Mouse (Mus musculus) forebrain, postnatal 0 days (tissue): ENCODE results near the gene Lactb. TPM values are rescaled to one million over a fixed set of nuclear protein-coding genes. Genes with fewer than 3 reads are reported as not detected.

Source experiments
- ATAC-seq: fragments of 200-750 bp; cut with Nextera tagmentation; 2 replicates; pipeline ENCODE4 v1.8.0; 2017; ENCODE audit warnings: mild to moderate bottlenecking, moderate library complexity
- DNase-seq: peaks from one replicate; pipeline ENCODE4 v3.0.0-alpha.2; 2015
- H3K27ac ChIP-seq: fragments of 300-500 bp; sonication (generic); 2 replicates; pipeline ENCODE4 v1.5.1; 2014; ENCODE audit warnings: low read depth, mild to moderate bottlenecking, antibody characterized with exemption, low read length, moderate library complexity, mixed read lengths
- H3K27me3 ChIP-seq: fragments of 300-500 bp; sonication (generic); 2 replicates; pipeline ENCODE4 v1.6.1; 2014; ENCODE audit warnings: mild to moderate bottlenecking, low read length, mixed read lengths; ENCODE audit not compliant: insufficient read depth
- H3K36me3 ChIP-seq: fragments of 300-500 bp; sonication (generic); 2 replicates; pipeline ENCODE4 v1.6.1; 2014; ENCODE audit warnings: mild to moderate bottlenecking, moderate library complexity; ENCODE audit not compliant: insufficient read depth
- H3K4me1 ChIP-seq: fragments of 300-500 bp; sonication (generic); 2 replicates; pipeline ENCODE4 v1.6.1; 2014; ENCODE audit warnings: antibody characterized with exemption; ENCODE audit not compliant: insufficient read depth
- H3K4me2 ChIP-seq: fragments of 300-500 bp; sonication (generic); 2 replicates; pipeline ENCODE4 v1.6.1; 2014; ENCODE audit warnings: low read depth, mild to moderate bottlenecking, moderate library complexity
- H3K4me3 ChIP-seq: fragments of 300-500 bp; sonication (generic); 2 replicates; pipeline ENCODE4 v1.5.1; 2014; ENCODE audit warnings: low read depth, low read length, mixed read lengths
- H3K9ac ChIP-seq: fragments of 300-500 bp; sonication (generic); 2 replicates; pipeline ENCODE4 v1.6.1; 2014; ENCODE audit warnings: mild to moderate bottlenecking
- H3K9me3 ChIP-seq: fragments of 300-500 bp; sonication (generic); 2 replicates; pipeline ENCODE4 v1.6.1; 2016; ENCODE audit warnings: low read length
- CTCF ChIP-seq: sonication (generic); IDR thresholded peaks from 2 replicates; pipeline ENCODE4 v1.5.1; 2016; ENCODE audit warnings: antibody characterized with exemption, control low read depth, low read depth
- WGBS: fragments of 180-500 bp; shearing (Covaris S2); extraction: QIAGEN DNeasy Blood & Tissue Kit; methylation state at CpG from one replicate; pipeline ENCODE4 v1.1.7; 2014; 5-methylcytosine and 5-hydroxymethylcytosine counted together
- polyA plus RNA-seq: library from polyadenylated mRNA; unstranded; fragments of >200 nt; fragmentation: Nextera tagmentation; extraction: Ambion mirVana; gene quantifications from 2 replicates; pipeline ENCODE4 v1.2.1, GENCODE M21; 2015
- total RNA-seq: library from RNA; depleted of rRNA; stranded (reverse); fragments of >200 nt; gene quantifications from 2 replicates; pipeline ENCODE4 v1.2.3, GENCODE M21; 2014

The Lactb gene
- total and polyA plus RNA-seq, 2 experiments from 2014 or later = 12.2 to 20.3 TPM

DNA sequence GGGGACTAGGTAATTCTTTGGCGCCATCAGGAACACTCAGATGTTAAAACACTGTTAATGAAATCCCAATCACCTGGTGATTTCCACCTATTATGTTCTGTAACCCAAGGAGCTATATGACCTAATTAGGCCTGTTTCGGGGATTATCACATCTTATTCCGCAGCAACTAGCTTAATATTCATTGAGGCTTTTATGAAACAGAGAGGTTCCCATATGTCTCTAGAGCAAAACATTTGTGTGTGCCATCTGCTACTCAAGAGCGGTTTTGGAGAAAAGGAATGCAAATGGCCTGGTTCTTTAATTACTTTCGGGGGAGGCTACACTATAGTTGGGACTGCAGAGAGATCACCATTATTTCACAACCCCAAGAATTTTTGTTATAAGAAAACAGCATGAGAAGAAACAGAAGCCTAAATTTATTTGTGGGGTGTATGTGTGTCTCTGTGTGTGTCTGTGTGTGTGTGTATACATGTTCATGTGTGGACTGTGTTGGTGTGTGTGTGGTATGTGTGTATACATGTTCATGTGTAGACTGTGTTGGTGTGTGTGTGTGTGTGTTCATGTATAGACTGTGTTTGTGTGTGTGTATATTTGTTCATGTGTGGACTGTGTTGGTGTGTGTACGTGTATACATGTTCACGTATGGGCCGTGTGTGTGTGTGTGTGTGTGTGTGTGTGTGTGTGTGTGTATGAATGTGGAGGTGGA is 47.4 kb downstream of the Lactb start:
- 44% methylated on average over 8 of the region's 8 CpGs for WGBS
- H3K4me1 ChIP-seq = no peaks in the 10 kb centered on the region
- DNase-seq (peak; percentile 68), ATAC-seq (0 out of 2 replicates have a peak, but pooled peaks have one; percentile 16)
- no peaks in the 10 kb centered on the region for H3K9me3 ChIP-seq
- no peak overlapping the region for H3K27ac ChIP-seq
- TF ChIP-seq CTCF = no peak
- H3K4me3 ChIP-seq = no peak overlapping the region
- no peaks in the 10 kb centered on the region for H3K27me3 ChIP-seq
- H3K4me2 ChIP-seq = no peak overlapping the region
- H3K9ac ChIP-seq = no peak overlapping the region
- H3K36me3 ChIP-seq = no peaks in the 10 kb centered on the region

DNA sequence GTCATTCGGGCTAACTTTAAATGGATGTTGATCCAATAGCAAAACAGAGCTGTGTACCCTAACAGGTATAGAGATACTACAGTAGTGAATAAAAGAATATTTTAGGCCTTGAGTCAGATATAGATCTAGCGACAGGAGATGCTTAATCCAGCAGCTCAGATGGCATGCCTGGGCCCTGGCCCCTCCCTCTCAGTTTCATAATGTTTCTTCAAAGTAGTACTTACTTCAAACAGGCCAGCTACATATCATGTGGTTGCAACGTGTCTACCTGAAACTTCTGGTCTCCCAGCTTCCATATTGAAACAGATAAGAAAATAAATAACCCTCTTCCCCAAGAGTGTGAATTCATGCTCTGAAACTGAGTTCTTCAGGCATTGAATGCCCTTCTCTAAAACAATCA is 49.4 kb downstream of the Lactb start:
- TF ChIP-seq CTCF = no peak
- no peak overlapping the region for H3K27ac ChIP-seq
- no peaks in the 10 kb centered on the region for H3K36me3 ChIP-seq
- no peaks in the 10 kb centered on the region for H3K27me3 ChIP-seq
- no peak for DNase-seq
- no peak overlapping the region for H3K4me2 ChIP-seq
- no peak overlapping the region for H3K9ac ChIP-seq
- WGBS = 78% methylated on average over 3 of the region's 3 CpGs
- no peak overlapping the region for H3K4me3 ChIP-seq
- no peaks in the 10 kb centered on the region for H3K4me1 ChIP-seq
- no peaks in the 10 kb centered on the region for H3K9me3 ChIP-seq
- ATAC-seq = no peak

DNA sequence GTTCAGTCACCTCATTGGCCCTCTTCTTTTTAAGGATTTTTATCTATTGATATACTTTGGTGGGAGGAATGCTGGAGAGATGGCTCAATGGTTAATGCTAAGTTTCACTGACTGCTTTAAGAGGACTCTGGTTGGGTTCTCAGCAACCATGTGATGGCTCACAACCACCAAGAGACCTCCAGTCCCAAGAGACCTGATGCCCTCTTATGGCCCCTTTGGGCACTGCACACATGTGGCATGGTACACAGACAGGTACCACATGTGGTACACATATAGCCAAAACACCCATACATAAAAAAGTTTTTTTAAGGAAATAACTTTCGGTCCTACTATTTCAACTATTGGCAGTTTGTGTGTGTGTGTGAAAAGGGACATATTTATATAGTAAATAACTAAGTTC is 53.2 kb downstream of the Lactb start:
- 98% methylated on average over 1 of the region's 1 CpGs for WGBS
- 0 out of 2 replicates have a peak, but pooled peaks have one; percentile 18 for TF ChIP-seq CTCF
- ATAC-seq = no peak

DNA sequence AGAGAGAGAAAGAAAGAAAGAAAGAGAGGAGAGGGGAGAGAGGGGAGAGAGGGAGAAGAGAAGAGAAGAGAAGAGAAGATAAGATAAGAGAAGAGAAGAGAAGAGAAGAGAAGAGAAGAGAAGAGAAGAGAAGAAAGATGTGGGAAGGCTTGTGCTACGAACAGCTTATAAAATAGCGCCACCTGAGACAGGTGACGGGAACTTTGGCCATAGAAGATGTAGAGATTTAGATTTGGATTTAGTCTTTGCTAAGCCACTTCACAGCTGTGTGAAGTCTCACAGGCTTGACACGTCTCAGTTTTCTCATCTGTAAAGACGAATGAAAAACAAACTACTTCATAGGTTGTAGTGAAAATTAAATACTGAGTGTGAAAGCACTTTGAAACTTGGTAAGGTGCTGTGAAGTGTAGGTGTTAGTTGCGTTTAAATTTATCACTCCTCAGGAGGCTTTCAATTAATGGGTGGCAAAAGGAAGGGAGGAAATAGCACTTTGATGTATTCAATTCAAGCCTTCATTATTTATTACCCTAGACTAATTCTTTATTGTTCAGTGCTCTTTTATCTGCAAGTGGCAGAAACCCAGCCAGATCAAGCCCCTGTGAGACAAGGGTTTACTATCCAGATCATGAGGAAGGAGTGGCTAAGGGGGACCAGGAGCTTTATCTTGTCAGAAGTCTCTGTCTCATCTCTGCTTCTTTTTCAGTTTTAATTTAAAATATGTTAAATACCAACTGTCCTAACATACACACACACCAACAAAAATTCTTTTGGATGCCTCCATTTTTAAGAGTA is 54.6 kb downstream of the Lactb start:
- Histone ChIP-seq H3K27me3 (no peaks in the 10 kb centered on the region), H3K4me1 (peaks cover 8% of the 10 kb centered on the region), H3K27ac (no peak overlapping the region), H3K9me3 (no peaks in the 10 kb centered on the region), H3K36me3 (no peaks in the 10 kb centered on the region), H3K4me2 (peak overlapping the region; percentile 81), H3K9ac (no peak overlapping the region), H3K4me3 (peak overlapping the region; percentile 93; the same call in 1 of the 2 replicates)
- DNase-seq = no peak
- 8% methylated on average over 6 of the region's 6 CpGs for whole genome bisulfite sequencing
- peak; percentile 18; the same call in 1 of the 2 replicates for TF ChIP-seq CTCF
- ATAC-seq = no peak

More for the DNA sequence above, 53.2 kb downstream of the Lactb start:
- H3K27me3 ChIP-seq = no peaks in the 10 kb centered on the region
- no peak overlapping the region for H3K9ac ChIP-seq
- no peak overlapping the region for H3K4me3 ChIP-seq
- no peak for DNase-seq
- H3K36me3 ChIP-seq = no peaks in the 10 kb centered on the region
- peaks cover 8% of the 10 kb centered on the region for H3K4me1 ChIP-seq
- H3K27ac ChIP-seq = no peak overlapping the region
- H3K9me3 ChIP-seq = no peaks in the 10 kb centered on the region
- no peak overlapping the region for H3K4me2 ChIP-seq

DNA sequence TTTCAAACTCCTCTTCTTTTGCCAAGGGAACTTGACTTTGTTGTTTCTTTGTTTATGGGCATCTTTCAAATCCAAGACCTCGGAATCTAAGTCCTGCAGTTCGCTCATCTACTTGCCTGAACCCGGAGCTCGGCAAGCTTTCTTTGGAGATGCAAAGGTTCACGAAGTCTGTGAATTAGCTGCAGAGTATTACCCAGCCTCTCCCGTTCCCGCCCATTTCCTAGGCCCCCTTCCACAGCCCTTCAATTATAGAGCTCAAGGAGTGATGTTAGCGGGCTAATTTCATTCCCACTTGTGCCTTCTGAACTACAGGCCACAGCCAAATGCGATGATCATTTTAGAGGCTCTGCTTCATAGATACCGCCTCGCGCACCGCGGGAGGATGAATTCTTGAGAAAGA is 55.3 kb downstream of the Lactb start:
- H3K9ac ChIP-seq = peak overlapping the region; percentile 60
- WGBS = under 1% methylated on average over 14 of the region's 14 CpGs
- H3K9me3 ChIP-seq = no peaks in the 10 kb centered on the region
- H3K4me2 ChIP-seq = peak overlapping the region; percentile 81
- no peaks in the 10 kb centered on the region for H3K27me3 ChIP-seq
- peak overlapping the region; percentile 85 for H3K27ac ChIP-seq
- H3K36me3 ChIP-seq = no peaks in the 10 kb centered on the region
- no peak for TF ChIP-seq CTCF
- peaks cover 8% of the 10 kb centered on the region for H3K4me1 ChIP-seq
- H3K4me3 ChIP-seq = peak overlapping the region; percentile 93
- ATAC-seq (peak; percentile 54), DNase-seq (no peak)

DNA sequence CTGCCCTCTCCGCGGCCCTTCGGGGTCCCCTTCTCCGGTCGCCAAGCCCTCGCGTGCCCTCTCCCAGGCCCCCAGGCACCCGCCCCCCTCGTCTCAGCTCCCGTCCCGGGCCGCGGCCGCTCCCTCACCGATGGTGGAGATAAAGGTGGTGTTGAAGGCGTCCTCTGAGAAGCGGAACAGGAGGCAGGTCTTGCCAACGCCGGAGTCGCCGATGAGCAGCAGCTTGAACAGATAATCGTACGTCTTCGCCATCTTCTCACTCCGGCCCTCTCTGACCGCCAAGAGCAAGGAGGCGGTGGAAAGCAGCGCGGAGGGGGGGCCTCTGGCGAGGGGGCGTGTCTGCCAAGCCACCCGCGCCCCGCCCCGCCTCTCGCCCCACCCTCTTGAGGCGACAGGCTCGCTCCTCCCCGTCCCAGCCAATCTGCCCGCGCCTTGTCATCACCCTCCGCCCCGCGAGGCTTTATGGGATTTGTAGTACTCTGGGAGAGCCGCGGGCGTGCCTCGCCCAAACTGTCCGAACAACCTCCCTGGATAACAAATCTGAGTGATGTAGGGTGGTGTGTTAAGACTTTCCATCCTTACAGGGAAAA is 55.8 kb downstream of the Lactb start, which contains the start of gene Rab8b:
Gene Rab8b (minus strand): TSS at position 306 of the 590 bp plus-strand sequence.
- peaks cover 8% of the 10 kb centered on the region for H3K4me1 ChIP-seq
- ATAC-seq (peak; percentile 99), DNase-seq (peak; percentile 97)
- H3K4me3 ChIP-seq = peak within 1 kb of the TSS; percentile 93
- no peaks in the 10 kb centered on the region for H3K36me3 ChIP-seq
- H3K27ac ChIP-seq = peak within 1 kb of the TSS; percentile 85
- WGBS = under 1% methylated on average over 49 of the region's 49 CpGs
- no peaks in the 10 kb centered on the region for H3K27me3 ChIP-seq
- no peaks in the 10 kb centered on the region for H3K9me3 ChIP-seq
- TF ChIP-seq CTCF = no peak
- H3K9ac ChIP-seq = peak within 1 kb of the TSS; percentile 77
- H3K4me2 ChIP-seq = peak within 1 kb of the TSS; percentile 81
